Mouse (Mus musculus) brain, embryonic 14.5 days (tissue): ENCODE data around the gene Ipo5. TPM values are rescaled to one million over a fixed set of nuclear protein-coding genes. Genes with fewer than 3 reads are reported as not detected.

Source experiments
- DNase-seq: peaks from one replicate; pipeline ENCODE4 v3.0.0-alpha.2; 2011; ENCODE audit warnings: low read depth
- CTCF ChIP-seq: fragments of 200-500 bp; IDR thresholded peaks from 2 replicates; pipeline ENCODE4 v1.5.1; 2012; ENCODE audit warnings: inconsistent platforms, mild to moderate bottlenecking, moderate library complexity, borderline replicate concordance; ENCODE audit not compliant: insufficient read depth, insufficient read length; ENCODE audit errors: extremely low read depth
- POLR2A ChIP-seq: fragments of 200-500 bp; IDR thresholded peaks from 2 replicates; pipeline ENCODE4 v1.6.1; 2012; ENCODE audit warnings: mild to moderate bottlenecking, inconsistent platforms, borderline replicate concordance; ENCODE audit not compliant: poor library complexity, insufficient read depth, insufficient read length, severe bottlenecking; ENCODE audit errors: extremely low read depth
- polyA plus RNA-seq: library from polyadenylated mRNA; depleted of rRNA; stranded (reverse); fragments of >200 nt; gene quantifications from 2 replicates; pipeline ENCODE4 v1.2.3, GENCODE M21; 2012

Ipo5 gene
- polyA plus RNA-seq, 1 experiment = 80.2 TPM

GRCm38 (mm10) chr14:120924044-120924443 is 13.0 kb downstream of the Ipo5 start:
- TF ChIP-seq CTCF (no peak), POLR2A (no peak)
- no peak for DNase-seq

GRCm38 (mm10) chr14:120925731-120926585 is 14.9 kb downstream of the Ipo5 start:
- no peak for DNase-seq
- TF ChIP-seq POLR2A = no peak

- no peak for DNase-seq
- no peak for TF ChIP-seq POLR2A
Observed at GRCm38 (mm10) chr14:120931236-120931635, 20.2 kb downstream of the Ipo5 start.

GRCm38 (mm10) chr14:120933624-120934023 is 22.6 kb downstream of the Ipo5 start:
- TF ChIP-seq CTCF (no peak), POLR2A (no peak)
- no peak for DNase-seq

GRCm38 (mm10) chr14:120937102-120937501 is 26.1 kb downstream of the Ipo5 start:
- no peak for TF ChIP-seq POLR2A
- no peak for TF ChIP-seq CTCF

GRCm38 (mm10) chr14:120942803-120943202 is 31.8 kb downstream of the Ipo5 start:
- DNase-seq = no peak
- TF ChIP-seq CTCF = no peak

More at GRCm38 (mm10) chr14:120937102-120937501, 26.1 kb downstream of the Ipo5 start:
- DNase-seq = no peak

GRCm38 (mm10) chr14:120945146-120945545 is 34.1 kb downstream of the Ipo5 start:
- DNase-seq = no peak
- TF ChIP-seq POLR2A = no peak
- no peak for TF ChIP-seq CTCF

- TF ChIP-seq CTCF = no peak
- no peak for TF ChIP-seq POLR2A
Observed at GRCm38 (mm10) chr14:120947104-120947503, 36.1 kb downstream of the Ipo5 start.

GRCm38 (mm10) chr14:120949002-120949401 is 38.0 kb downstream of the Ipo5 start:
- TF ChIP-seq POLR2A (no peak), CTCF (peak; percentile 35; the same call in 1 of the 2 replicates)

More at GRCm38 (mm10) chr14:120947104-120947503, 36.1 kb downstream of the Ipo5 start:
- peak; percentile 83 for DNase-seq

GRCm38 (mm10) chr14:120950068-120950467 is 39.0 kb downstream of the Ipo5 start:
- no peak for DNase-seq
- TF ChIP-seq CTCF (no peak), POLR2A (no peak)

More at GRCm38 (mm10) chr14:120949002-120949401, 38.0 kb downstream of the Ipo5 start:
- DNase-seq = no peak

- TF ChIP-seq CTCF (peak; percentile 41; the same call in 1 of the 2 replicates), POLR2A (no peak)
- DNase-seq = no peak
Observed at GRCm38 (mm10) chr14:120952434-120952833, 41.4 kb downstream of the Ipo5 start.

GRCm38 (mm10) chr14:120960551-120960950 is 49.5 kb downstream of the Ipo5 start:
- peak; percentile 12 for DNase-seq
- TF ChIP-seq POLR2A = no peak
- no peak for TF ChIP-seq CTCF
